Mouse (Mus musculus) embryonic facial prominence, embryonic 14.5 days (tissue): Measurements from ENCODE around the gene Lamb1. TPM values are rescaled to one million over a fixed set of nuclear protein-coding genes. Genes with fewer than 3 reads are reported as not detected.

Experiments
- ATAC-seq: fragments of 200-750 bp; cut with Nextera tagmentation; 2 replicates; pipeline ENCODE4 v1.8.0; 2017; ENCODE audit warnings: low read depth, moderate number of reproducible peaks, moderate TSS enrichment
- DNase-seq: peaks from one replicate; pipeline ENCODE4 v3.0.0-alpha.2; 2015; ENCODE audit warnings: low spot score
- H3K27ac ChIP-seq: fragments of 300-500 bp; sonication (generic); replicated peaks from 2 replicates; pipeline ENCODE4 v1.5.1; 2014; ENCODE audit warnings: low read depth, mild to moderate bottlenecking, low read length, moderate library complexity
- H3K27me3 ChIP-seq: fragments of 300-500 bp; sonication (generic); replicated peaks from 2 replicates; pipeline ENCODE4 v1.6.1; 2014; ENCODE audit warnings: low read length; ENCODE audit not compliant: control insufficient read depth, insufficient read depth
- H3K36me3 ChIP-seq: fragments of 300-500 bp; sonication (generic); 2 replicates; pipeline ENCODE4 v1.6.1; 2014; ENCODE audit warnings: low read length, mixed read lengths; ENCODE audit not compliant: control insufficient read depth, insufficient read depth
- H3K4me1 ChIP-seq: fragments of 300-500 bp; sonication (generic); 2 replicates; pipeline ENCODE4 v1.6.1; 2014; ENCODE audit warnings: antibody characterized with exemption, low read length; ENCODE audit not compliant: control insufficient read depth, insufficient read depth
- H3K4me2 ChIP-seq: fragments of 300-500 bp; sonication (generic); 2 replicates; pipeline ENCODE4 v1.6.1; 2014; ENCODE audit warnings: low read depth, mild to moderate bottlenecking, low read length, moderate library complexity, mixed read lengths
- H3K4me3 ChIP-seq: fragments of 300-500 bp; sonication (generic); 2 replicates; pipeline ENCODE4 v1.5.1; 2014; ENCODE audit warnings: low read depth, mild to moderate bottlenecking, low read length
- H3K9ac ChIP-seq: fragments of 300-500 bp; sonication (generic); 2 replicates; pipeline ENCODE4 v1.6.1; 2014; ENCODE audit warnings: low read depth, mild to moderate bottlenecking, low read length, moderate library complexity, mixed read lengths
- H3K9me3 ChIP-seq: fragments of 300-500 bp; sonication (generic); 2 replicates; pipeline ENCODE4 v1.6.1; 2016; ENCODE audit warnings: low read length; ENCODE audit not compliant: control insufficient read depth
- WGBS: fragments of 180-500 bp; shearing (Covaris S2); extraction: QIAGEN DNeasy Blood & Tissue Kit; methylation state at CpG from one replicate; pipeline ENCODE4 v1.1.7; 2014; 5-methylcytosine and 5-hydroxymethylcytosine counted together
- polyA plus RNA-seq: library from polyadenylated mRNA; unstranded; fragments of >200 nt; fragmentation: Nextera tagmentation; extraction: Ambion mirVana; gene quantifications from 2 replicates; pipeline ENCODE4 v1.2.1, GENCODE M21; 2014

Lamb1 gene
- polyA plus RNA-seq, 1 experiment from 2014 or later, result 84.2 TPM

- no peak overlapping the region for H3K27ac ChIP-seq
- DNase-seq (peak; percentile 84), ATAC-seq (peak; percentile 34; the same call in 1 of the 2 replicates)
- H3K4me2 ChIP-seq, result no peak overlapping the region
- peaks cover 100% of the 10 kb centered on the region for H3K36me3 ChIP-seq
- H3K9me3 ChIP-seq, result no peaks in the 10 kb centered on the region
- no peaks in the 10 kb centered on the region for H3K27me3 ChIP-seq
- WGBS, result 54% methylated on average over 5 of the region's 5 CpGs
- H3K4me3 ChIP-seq, result no peak overlapping the region
- H3K9ac ChIP-seq, result no peak overlapping the region
- H3K4me1 ChIP-seq, result no peaks in the 10 kb centered on the region
Observed at GRCm38 (mm10) chr12:31306075-31306675, 41.1 kb downstream of the Lamb1 start.

- no peaks in the 10 kb centered on the region for H3K27me3 ChIP-seq
- H3K9me3 ChIP-seq, result no peaks in the 10 kb centered on the region
- H3K9ac ChIP-seq, result no peak overlapping the region
- DNase-seq (no peak), ATAC-seq (no peak)
- WGBS, result 94% methylated on average over 8 of the region's 8 CpGs
- no peak overlapping the region for H3K4me3 ChIP-seq
- H3K4me1 ChIP-seq, result no peaks in the 10 kb centered on the region
- H3K27ac ChIP-seq, result no peak overlapping the region
- H3K4me2 ChIP-seq, result no peak overlapping the region
- peaks cover 99% of the 10 kb centered on the region for H3K36me3 ChIP-seq
Observed at GRCm38 (mm10) chr12:31307011-31307410, 42.0 kb downstream of the Lamb1 start.

GRCm38 (mm10) chr12:31307756-31308155, 42.7 kb downstream of the Lamb1 start:
- Histone ChIP-seq H3K27ac (no peak overlapping the region), H3K4me3 (no peak overlapping the region), H3K27me3 (no peaks in the 10 kb centered on the region), H3K36me3 (peaks cover 99% of the 10 kb centered on the region), H3K9ac (no peak overlapping the region), H3K4me1 (no peaks in the 10 kb centered on the region), H3K4me2 (no peak overlapping the region), H3K9me3 (no peaks in the 10 kb centered on the region)
- DNase-seq (no peak), ATAC-seq (no peak)
- whole genome bisulfite sequencing, result 97% methylated on average over 8 of the region's 8 CpGs

- ATAC-seq (peak; percentile 34; the same call in 1 of the 2 replicates), DNase-seq (peak; percentile 38)
- no peak overlapping the region for H3K9ac ChIP-seq
- WGBS, result 44% methylated on average over 9 of the region's 9 CpGs
- no peak overlapping the region for H3K4me2 ChIP-seq
- no peak overlapping the region for H3K27ac ChIP-seq
- H3K27me3 ChIP-seq, result no peaks in the 10 kb centered on the region
- H3K4me1 ChIP-seq, result no peaks in the 10 kb centered on the region
- peaks cover 10% of the 10 kb centered on the region; the same call in 1 of the 2 replicates for H3K9me3 ChIP-seq
- no peak overlapping the region for H3K4me3 ChIP-seq
- H3K36me3 ChIP-seq, result peaks cover 98% of the 10 kb centered on the region
Observed at GRCm38 (mm10) chr12:31310687-31311086, 45.7 kb downstream of the Lamb1 start.

- DNase-seq (no peak), ATAC-seq (no peak)
- WGBS, result 82% methylated on average over 9 of the region's 9 CpGs
- Histone ChIP-seq H3K4me2 (no peak overlapping the region), H3K4me1 (no peaks in the 10 kb centered on the region), H3K27me3 (no peaks in the 10 kb centered on the region), H3K9me3 (peaks cover 10% of the 10 kb centered on the region; the same call in 1 of the 2 replicates), H3K4me3 (no peak overlapping the region), H3K27ac (no peak overlapping the region), H3K9ac (no peak overlapping the region), H3K36me3 (peaks cover 96% of the 10 kb centered on the region)
Observed at GRCm38 (mm10) chr12:31311671-31312265, 46.7 kb downstream of the Lamb1 start.

GRCm38 (mm10) chr12:31312281-31312680, 47.2 kb downstream of the Lamb1 start:
- ATAC-seq, result no peak

GRCm38 (mm10) chr12:31313136-31313535, 48.1 kb downstream of the Lamb1 start:
- ATAC-seq (no peak), DNase-seq (no peak)
- 92% methylated on average over 4 of the region's 4 CpGs for WGBS
- Histone ChIP-seq H3K27ac (no peak overlapping the region), H3K4me2 (no peak overlapping the region), H3K36me3 (peaks cover 96% of the 10 kb centered on the region), H3K4me3 (no peak overlapping the region), H3K9me3 (peaks cover 10% of the 10 kb centered on the region; the same call in 1 of the 2 replicates), H3K4me1 (no peaks in the 10 kb centered on the region), H3K27me3 (no peaks in the 10 kb centered on the region), H3K9ac (no peak overlapping the region)

More at GRCm38 (mm10) chr12:31312281-31312680, 47.2 kb downstream of the Lamb1 start:
- DNase-seq, result no peak
- Histone ChIP-seq H3K4me1 (no peaks in the 10 kb centered on the region), H3K9me3 (peaks cover 10% of the 10 kb centered on the region; the same call in 1 of the 2 replicates), H3K27me3 (no peaks in the 10 kb centered on the region), H3K36me3 (peaks cover 96% of the 10 kb centered on the region), H3K4me3 (no peak overlapping the region), H3K27ac (no peak overlapping the region), H3K9ac (no peak overlapping the region), H3K4me2 (no peak overlapping the region)
- 87% methylated on average over 5 of the region's 5 CpGs for WGBS

- H3K27me3 ChIP-seq, result no peaks in the 10 kb centered on the region
- no peak overlapping the region for H3K4me2 ChIP-seq
- H3K9ac ChIP-seq, result no peak overlapping the region
- no peak for DNase-seq
- ATAC-seq, result no peak
- H3K4me1 ChIP-seq, result no peaks in the 10 kb centered on the region
- no peak overlapping the region for H3K4me3 ChIP-seq
- H3K36me3 ChIP-seq, result peaks cover 96% of the 10 kb centered on the region
- H3K27ac ChIP-seq, result no peak overlapping the region
- peaks cover 10% of the 10 kb centered on the region; the same call in 1 of the 2 replicates for H3K9me3 ChIP-seq
- 97% methylated on average over 7 of the region's 7 CpGs for WGBS
Observed at GRCm38 (mm10) chr12:31314310-31314709, 49.3 kb downstream of the Lamb1 start.
